Mouse (Mus musculus) kidney, adult 11 months (tissue): Measurements from ENCODE around the gene Xxylt1.
A peak's percentile ranks its signal among the peaks of the same experiment; 100 is the strongest.

ENCODE experiments used
- DNase-seq: peaks from one replicate; pipeline ENCODE4 v3.0.0; 2022

Xxylt1 gene

DNA sequence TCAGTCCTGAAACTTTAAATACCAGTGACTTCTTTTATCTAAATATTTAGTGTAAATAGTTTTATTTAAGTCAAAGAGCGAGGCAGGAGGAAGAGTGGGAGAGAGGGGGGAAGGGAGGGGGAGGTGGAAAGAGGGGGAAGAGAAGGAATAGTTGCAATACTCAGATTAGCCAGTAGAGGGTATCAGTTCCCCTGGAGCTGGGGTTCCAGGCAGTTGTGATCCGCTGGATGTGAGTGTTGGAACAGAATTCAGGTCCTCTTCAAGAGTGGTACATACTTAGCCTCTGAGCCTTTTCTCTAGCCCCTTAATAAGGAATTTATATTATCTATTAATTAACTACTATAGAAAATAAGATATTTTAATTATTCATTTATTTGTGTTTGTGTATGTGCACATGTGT is 140.5 kb downstream of the Xxylt1 start:
- DNase-seq: no peak

DNA sequence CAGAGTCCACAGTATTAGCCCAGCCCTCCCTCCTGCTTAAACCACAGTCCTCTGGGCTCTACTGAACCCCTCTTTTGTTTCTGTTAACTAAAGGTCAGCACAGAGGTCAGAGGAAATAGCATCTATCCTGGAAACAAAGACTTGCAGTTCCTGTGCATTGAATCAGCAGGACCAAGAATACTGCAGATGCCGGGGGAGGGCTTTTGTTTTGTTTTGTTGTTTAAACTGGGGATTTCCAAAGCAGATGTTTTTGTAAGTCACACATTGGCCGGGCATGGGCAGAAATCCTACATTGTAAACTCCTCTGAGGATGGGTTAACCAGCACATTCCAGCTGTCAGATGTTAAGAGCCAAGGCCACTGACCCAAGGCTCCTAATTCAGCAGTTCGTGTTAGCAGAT is 141.3 kb downstream of the Xxylt1 start:
- peak; percentile 34 for DNase-seq

DNA sequence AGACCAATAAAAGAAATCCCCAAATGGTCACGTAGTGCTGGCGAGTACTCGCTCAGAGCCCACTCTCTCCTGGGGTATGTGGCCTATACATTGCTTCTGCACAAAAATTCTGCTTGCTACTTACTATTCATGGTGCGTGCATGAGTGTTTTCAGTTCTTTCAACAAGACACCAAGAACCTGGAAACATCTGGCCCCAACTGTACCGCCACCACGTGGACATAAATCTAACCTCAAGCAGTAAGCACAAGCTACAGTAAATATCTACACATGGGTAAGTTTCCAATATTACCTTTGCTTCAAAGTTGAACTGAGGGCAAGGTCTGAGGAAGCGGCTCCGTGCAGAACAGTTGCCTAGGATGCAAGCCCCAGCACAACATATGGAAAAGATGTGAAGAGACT is 142.0 kb downstream of the Xxylt1 start:
- DNase-seq: no peak

DNA sequence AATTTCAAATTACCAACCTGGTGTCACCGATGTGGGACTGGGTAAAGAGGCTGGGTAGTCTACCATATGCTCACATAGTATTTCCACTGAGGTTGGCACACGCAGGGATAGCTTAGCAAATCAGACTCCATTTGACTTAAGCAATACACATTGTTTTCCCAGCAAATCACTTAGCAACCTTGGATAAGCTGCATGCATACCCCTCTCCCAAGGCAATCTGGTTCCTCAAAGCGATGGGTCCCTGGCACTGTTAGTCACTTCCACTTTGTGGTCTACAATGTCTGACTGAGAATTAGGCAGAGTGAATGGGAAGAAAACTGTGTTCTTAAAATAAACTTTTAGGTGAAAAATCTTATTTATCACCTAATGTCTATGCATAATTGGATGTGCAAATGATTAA is 142.6 kb downstream of the Xxylt1 start:
- DNase-seq: no peak

DNA sequence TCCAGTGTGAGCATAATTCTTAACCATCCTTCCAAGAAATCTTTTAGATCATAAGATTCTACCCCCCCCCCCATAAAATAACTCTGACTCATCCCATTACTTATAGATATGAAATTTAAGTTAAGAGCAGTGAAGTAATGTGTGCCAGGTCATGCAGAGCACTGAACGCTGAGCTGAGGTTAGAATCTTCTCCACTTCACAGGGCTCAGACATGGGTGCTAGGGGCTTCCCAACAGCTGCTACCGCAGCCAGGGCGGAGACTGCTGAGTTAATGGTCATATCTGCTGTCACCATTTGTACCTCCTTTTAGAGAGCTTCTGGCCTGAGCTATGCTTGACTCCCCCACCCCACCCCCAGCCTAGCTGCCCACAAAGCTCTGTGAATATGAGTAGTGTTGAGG is 143.6 kb downstream of the Xxylt1 start:
- DNase-seq: no peak

DNA sequence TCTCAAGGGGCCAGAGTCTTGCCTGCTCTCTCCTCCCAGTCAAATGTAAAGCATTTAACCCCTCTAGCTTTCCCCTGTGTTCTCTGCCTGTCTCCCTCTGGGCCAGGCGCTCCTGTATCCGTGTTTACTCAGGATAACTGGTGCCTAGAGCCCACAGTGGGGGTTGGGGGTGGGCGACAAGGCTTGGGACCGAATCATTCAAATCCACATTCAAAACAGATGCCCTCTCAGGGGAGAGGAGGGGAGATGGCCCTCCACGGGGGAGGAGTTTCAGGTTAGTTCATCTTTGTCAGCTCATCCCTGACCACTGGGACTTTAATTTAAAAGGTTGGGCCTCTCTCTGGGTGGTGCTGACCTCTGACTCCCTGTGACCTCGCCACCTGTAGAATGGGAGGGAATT is 144.8 kb downstream of the Xxylt1 start:
- DNase-seq: no peak

DNA sequence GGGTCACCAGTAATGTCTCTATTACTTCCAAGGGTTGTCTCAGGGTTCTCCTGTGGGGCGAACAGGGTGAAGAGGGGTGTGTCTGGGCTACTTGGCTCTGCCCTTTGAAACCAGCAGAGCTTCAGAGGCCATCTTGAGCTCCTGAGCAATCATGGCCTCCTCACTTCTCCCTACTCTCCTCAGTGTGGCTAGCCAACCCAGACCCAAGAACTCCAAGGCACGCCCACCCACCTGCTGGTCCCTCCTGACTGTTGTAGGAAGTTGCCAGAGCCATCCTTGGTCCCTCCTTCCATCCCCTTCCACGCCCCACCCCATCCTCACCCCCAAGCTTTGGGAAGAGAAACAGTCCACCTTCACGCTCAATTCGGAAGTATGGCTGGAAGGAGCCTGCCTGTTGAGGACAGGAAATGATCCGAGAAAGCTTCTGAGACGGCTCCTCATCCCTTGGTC is 145.2 kb downstream of the Xxylt1 start:
- DNase-seq: no peak

DNA sequence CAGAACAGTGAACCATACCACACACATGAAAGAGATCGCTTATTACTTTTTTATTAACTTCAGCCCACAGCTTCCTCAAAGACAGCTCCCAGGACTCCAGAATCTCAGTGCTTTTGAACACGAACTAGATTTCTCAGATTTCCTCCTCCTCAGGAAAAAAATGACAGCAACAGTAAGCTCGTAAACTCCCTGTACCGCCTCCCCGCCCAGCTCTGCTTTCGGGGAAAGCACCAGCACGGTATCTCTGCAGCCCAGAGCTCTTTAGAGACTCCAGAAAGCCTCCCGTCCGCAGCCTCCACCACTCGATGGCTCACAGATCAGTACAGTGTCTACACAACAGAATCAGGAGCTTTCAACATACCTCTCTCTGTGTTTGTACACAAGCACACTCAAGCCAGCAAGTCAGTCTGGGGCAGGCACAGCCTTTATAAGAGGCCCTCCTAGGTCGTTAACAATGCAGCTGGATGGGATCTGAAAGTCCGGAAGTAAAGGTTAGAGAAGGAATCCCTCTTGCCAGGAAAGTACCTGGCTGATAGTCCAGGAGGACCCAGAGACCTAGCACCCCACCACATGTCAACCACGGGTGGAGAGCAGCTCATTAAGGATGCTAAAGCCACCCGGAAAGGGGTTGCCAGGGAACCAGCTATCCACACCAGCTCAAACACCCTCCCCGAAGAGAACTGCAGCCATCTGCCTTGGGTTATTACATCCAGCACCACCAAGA is 146.1 kb downstream of the Xxylt1 start:
- no peak for DNase-seq

DNA sequence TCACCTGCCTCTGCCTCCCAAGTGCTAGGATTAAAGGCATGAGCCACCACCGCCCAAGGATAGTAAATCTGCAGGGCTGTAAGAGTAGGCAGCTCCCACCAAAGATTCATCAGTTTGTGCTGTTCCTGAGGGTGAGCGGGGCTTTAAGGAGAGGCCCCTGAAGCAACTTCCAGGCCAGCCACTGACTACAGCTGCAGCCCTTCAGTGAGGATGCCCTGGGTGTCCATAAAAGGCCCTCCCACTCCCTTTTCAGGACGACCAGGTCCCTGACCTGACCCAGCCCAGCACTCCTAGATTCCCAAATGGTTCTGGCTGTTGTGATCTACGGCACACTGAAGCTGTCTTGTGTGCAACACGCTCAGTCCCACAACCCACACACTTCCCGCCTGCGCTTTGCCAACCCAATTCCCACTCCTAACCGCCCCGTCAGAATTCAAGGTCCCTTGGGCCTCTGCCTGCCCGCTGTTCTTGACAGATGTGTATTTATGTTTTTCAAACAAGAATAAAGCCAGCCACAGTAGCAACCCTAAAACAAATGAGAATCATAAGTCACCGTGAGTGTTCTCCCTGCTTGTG is 146.9 kb downstream of the Xxylt1 start:
- DNase-seq: no peak

DNA sequence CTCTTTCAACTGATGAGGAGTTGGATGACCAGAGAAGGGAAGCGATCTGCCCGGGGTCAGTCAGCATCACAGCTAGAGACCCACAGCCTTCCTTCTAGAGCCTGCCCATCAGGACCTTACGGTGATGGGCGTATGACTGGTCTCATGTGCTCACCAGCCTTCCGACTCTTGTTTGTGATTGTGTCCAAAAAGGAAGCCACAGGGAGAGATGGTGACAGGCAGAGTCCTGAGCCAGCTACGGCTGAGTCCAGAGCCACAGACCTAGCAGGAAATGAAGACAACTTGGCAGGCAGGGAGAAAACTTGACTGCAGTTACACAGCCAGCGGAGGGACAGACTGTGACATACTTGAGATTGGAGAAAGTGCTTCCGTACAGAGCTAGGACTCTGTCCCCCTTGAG is 147.9 kb downstream of the Xxylt1 start:
- DNase-seq: peak; percentile 43

DNA sequence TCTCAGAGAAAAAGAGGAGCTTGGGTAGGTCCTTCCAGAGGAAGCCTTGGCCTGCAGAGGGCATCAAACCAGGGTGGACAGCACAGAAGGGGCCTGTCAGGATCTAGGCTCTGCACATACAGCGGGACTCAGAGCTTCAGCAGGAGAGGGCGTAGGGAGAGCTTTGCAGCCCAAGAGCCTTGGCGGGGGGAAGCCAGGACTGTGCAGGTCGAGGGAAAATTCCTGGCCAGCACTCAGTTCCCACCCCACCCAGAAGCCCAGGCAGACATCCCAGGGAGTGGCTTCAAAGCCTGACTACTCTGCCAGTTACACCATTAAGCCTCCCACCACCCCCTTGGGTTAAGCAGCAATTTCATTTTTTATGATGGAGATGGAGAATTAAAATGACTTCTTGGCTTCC is 148.4 kb downstream of the Xxylt1 start:
- no peak for DNase-seq

DNA sequence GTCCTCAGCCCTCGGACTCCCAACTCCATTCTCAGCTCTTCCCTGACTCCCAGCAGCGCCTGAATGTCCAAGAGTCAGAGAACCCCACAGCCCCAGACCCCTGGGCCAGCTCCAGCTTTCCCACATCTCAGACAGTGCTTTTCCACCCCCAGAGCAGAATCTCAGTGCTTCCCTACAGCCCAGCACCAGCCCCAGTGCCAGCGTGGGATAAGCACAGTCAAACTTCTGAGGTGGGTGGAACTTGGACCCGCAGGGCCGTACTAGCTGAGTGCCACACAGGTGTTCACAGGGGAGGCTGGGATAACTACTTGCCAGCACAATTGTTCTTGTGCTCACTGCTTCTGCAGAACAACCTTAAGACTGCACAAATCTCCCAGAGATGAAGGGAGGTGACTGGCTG is 149.0 kb downstream of the Xxylt1 start:
- no peak for DNase-seq

DNA sequence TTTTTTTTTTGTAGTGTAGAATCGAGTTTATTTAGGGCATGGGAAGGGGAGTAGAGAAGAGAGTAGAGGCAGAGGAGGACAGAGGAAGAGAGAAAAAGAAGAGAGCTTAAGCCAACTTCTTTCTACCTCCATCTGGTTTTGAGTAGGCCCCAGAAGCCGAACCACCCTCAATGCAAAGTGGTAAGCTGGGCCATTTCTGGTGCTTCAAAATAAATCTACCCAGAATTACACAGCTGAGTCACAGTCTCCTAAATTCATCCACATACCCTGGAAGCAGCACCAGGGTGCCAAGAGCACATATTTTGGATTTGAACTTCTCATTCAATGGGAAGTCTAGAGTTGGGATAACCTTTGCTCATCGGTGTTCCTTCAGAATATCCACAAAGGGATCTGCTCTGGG is 152.1 kb downstream of the Xxylt1 start:
- no peak for DNase-seq

DNA sequence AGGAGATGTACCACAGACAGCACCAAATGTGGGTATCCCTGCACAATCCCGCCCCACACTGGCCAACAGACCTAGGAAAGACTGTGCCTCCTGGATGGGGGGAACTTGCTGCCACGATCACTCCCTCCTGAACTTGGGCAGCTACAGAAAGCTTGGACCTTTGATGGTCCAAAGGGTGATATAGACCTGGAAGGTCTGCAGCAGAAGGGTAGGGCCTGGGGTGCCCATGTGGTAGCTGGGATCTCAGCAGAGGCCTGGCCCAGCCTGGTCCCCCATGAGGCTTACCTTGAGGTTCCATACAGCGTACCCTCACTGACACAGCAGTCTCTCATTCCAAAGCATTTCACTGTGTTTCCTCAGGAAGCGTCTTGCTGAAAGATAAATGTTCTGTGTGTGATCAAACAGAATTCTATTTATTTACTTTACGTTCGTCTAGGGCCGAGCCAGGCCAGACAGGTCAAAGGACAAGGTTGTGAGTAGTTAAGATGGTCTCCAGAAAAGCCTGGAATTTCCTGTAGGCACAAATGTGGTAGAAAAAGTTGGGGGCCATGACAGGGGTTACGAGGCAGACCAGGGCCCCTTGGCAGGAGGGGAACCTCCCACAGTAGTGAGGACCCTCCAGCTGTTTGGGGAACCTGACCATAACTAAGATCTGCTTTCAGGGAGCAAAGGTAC is 153.0 kb downstream of the Xxylt1 start:
- DNase-seq: no peak

DNA sequence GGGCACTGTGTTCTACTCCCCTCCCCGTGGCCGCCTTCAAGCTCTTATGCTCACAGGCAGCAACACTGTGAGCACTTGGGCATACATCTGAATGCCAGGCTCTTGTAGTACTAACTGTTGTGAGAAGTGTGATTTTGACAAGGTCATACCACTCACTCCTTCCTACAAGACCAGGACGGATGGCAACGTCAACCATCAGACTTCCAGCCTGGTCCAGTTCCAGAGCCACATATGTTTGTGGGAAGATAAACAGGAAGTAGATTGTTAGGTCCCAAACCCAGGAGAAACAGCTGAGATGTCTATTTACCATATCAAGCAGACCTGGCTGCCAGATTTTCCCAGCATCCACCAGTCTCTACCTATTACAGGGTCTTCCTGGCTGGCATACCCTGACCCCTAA is 155.7 kb downstream of the Xxylt1 start:
- DNase-seq: no peak

DNA sequence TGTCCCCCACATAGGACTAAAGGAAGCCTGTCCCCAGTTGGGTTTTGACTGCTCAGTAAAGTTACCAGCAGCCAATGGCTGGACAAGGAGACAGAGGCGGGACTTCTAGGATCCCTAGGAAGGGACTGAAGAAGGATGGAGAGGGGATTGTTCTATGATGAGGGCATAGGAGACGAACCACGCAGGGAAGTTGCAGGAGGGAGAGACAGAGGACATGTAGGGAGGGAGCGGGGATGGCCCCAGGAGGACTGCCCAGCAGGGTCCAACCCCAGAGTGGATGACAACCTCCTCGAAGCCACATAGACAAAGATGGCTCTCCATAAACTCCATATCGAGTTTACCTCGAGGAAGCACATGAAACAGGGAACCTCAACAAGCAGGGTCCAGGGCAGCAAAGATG is 157.3 kb downstream of the Xxylt1 start:
- no peak for DNase-seq

DNA sequence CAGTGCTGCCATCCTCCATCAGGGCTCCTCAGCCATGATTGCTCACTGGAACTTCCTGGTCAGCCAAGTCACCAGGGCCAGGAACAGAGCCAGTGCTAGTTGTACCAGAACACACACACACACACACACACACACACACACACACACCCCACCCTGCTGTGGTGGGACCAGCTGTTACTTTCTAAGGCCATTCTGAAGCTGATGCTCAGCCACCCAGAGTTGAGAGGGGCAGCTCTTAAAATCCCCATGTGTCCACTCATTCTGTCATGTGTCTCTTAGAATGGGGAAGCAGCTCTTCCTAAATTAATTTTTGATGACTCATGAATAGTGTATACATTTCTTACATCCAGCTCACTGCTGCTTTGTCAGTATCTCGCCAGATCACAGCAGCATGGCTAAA is 158.7 kb downstream of the Xxylt1 start:
- DNase-seq: no peak

DNA sequence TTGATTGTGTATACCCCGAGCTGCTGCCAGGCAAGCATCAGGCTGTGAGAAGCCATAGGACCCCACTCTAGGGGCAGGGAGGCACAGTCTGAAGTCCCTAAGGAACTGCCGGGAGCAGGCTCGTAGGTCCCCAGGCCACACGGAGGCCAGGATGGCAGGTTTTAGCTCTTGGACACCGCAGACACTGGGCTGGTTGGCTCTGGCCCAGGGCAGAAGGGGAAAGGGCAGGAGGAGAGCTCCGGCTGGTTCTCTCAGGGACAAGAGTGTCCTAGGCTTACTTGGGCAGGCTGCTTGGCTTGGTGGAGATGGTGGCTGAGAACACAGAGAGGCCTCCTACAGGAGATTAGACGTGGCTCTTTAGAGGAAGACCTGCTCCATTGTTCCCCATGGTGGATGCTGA is 162.4 kb downstream of the Xxylt1 start:
- DNase-seq: no peak

DNA sequence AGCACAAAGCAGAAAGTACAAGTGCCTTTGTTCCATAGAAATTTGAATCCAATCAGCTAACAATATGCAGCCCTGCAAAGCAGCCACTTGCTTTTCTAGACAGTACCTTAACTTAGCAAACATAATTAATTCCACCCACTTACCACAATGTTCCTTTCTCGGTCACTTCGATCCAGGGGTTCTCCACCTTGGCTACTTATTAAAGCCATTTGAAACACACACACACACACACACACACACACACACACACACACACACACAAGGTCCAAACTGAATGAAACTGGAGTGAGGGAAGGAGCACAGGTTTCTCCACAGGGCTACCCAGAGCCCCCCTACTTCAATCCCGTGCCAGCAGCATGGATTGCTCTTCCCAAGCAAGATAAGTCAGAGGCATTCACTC is 164.3 kb downstream of the Xxylt1 start:
- DNase-seq: peak; percentile 34

DNA sequence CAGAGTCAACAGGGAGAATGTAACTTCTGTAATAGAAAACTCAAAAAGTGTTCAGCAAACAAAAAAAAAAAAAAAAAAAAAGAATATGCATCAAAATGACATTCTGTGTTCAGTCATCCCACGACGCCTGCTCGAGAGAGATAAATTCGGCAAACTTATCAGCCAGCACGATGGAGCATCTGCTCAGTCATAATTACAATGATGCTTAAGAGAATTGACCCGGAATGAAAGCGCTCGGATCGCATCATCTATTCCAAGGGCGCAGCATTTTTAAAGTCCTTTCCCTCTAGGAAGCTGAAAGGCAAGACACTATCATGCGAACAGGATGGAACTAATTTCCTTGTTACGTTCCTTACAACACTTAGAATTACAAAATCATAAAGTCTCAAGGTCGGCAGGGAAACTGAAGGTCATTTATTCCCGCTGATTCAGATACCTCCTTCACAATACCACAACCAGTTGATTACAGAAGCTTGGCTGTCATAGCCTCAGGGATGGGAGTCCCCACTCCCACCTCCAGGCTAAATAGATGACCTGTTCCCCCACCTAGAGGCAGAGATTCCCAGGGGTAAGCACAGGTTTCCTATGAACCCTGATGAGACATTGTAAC is 165.5 kb downstream of the Xxylt1 start:
- DNase-seq: no peak
